Mouse (Mus musculus) intestine, embryonic 14.5 days (tissue): Measurements from ENCODE around the gene Cdh4. TPM values are rescaled to one million over a fixed set of nuclear protein-coding genes. Genes with fewer than 3 reads are reported as not detected.
A peak's percentile ranks its signal among the peaks of the same experiment; 100 is the strongest.

Source experiments
- ATAC-seq: fragments of 200-750 bp; cut with Nextera tagmentation; replicated peaks from 2 replicates; pipeline ENCODE4 v1.8.0; 2017; ENCODE audit warnings: low read depth, moderate number of reproducible peaks, moderate TSS enrichment, moderate library complexity; ENCODE audit not compliant: low FRiP score, low TSS enrichment
- DNase-seq: peaks from one replicate; pipeline ENCODE4 v3.0.0-alpha.2; 2018; ENCODE audit warnings: low spot score
- H3K27ac ChIP-seq: fragments of 300-500 bp; sonication (generic); 2 replicates; pipeline ENCODE4 v1.5.1; 2014; ENCODE audit warnings: low read depth, mild to moderate bottlenecking, control low read depth
- H3K27me3 ChIP-seq: fragments of 300-500 bp; sonication (generic); replicated peaks from 2 replicates; pipeline ENCODE4 v1.6.1; 2014; ENCODE audit warnings: low read length, control low read depth; ENCODE audit not compliant: control insufficient read depth, insufficient read depth
- H3K36me3 ChIP-seq: fragments of 300-500 bp; sonication (generic); 2 replicates; pipeline ENCODE4 v1.6.1; 2014; ENCODE audit warnings: low read length, control low read depth; ENCODE audit not compliant: control insufficient read depth, insufficient read depth
- H3K4me1 ChIP-seq: fragments of 300-500 bp; sonication (generic); replicated peaks from 2 replicates; pipeline ENCODE4 v1.6.1; 2014; ENCODE audit warnings: low read length, control low read depth, mixed read lengths; ENCODE audit not compliant: control insufficient read depth, insufficient read depth
- H3K4me2 ChIP-seq: fragments of 300-500 bp; sonication (generic); 2 replicates; pipeline ENCODE4 v1.6.1; 2014; ENCODE audit warnings: low read length
- H3K4me3 ChIP-seq: fragments of 300-500 bp; sonication (generic); 2 replicates; pipeline ENCODE4 v1.5.1; 2014; ENCODE audit warnings: low read depth, low read length, control low read depth, mixed read lengths
- H3K9ac ChIP-seq: fragments of 300-500 bp; sonication (generic); 2 replicates; pipeline ENCODE4 v1.6.1; 2014; ENCODE audit warnings: mild to moderate bottlenecking, low read length
- H3K9me3 ChIP-seq: fragments of 300-500 bp; sonication (generic); 2 replicates; pipeline ENCODE4 v1.6.1; 2016; ENCODE audit warnings: low read length, control low read depth; ENCODE audit not compliant: control insufficient read depth
- WGBS: fragments of 180-500 bp; shearing (Covaris S2); extraction: QIAGEN DNeasy Blood & Tissue Kit; methylation state at CpG from one replicate; pipeline ENCODE4 v1.1.7; 2014; 5-methylcytosine and 5-hydroxymethylcytosine counted together
- polyA plus RNA-seq: library from polyadenylated mRNA; unstranded; fragments of >200 nt; fragmentation: Nextera tagmentation; extraction: Ambion mirVana; gene quantifications from 2 replicates; pipeline ENCODE4 v1.2.1, GENCODE M21; 2014

Cdh4 gene
- polyA plus RNA-seq, 1 experiment from 2014 or later, result 1.8 TPM

- Histone ChIP-seq H3K36me3 (no peaks in the 10 kb centered on the region), H3K4me2 (peak overlapping the region; percentile 43), H3K4me1 (0 out of 2 replicates have a peak, but pooled peaks cover 3% of the 10 kb centered on the region), H3K4me3 (peak overlapping the region; percentile 25), H3K27me3 (peaks cover 9% of the 10 kb centered on the region), H3K9ac (no peak overlapping the region), H3K9me3 (no peaks in the 10 kb centered on the region), H3K27ac (no peak overlapping the region)
- ATAC-seq, result no peak
- WGBS, result 8% methylated on average over 9 of the region's 9 CpGs
- DNase-seq, result peak; percentile 53
These were observed 220.5 kb downstream of the Cdh4 start for GRCm38 (mm10) chr2:179662739-179663138.

- Histone ChIP-seq H3K27me3 (peaks cover 9% of the 10 kb centered on the region), H3K9me3 (no peaks in the 10 kb centered on the region), H3K4me2 (no peak overlapping the region), H3K36me3 (no peaks in the 10 kb centered on the region), H3K4me3 (no peak overlapping the region), H3K4me1 (0 out of 2 replicates have a peak, but pooled peaks cover 3% of the 10 kb centered on the region), H3K9ac (no peak overlapping the region), H3K27ac (no peak overlapping the region)
- DNase-seq (no peak), ATAC-seq (no peak)
- 48% methylated on average over 9 of the region's 9 CpGs for WGBS
These were observed 221.4 kb downstream of the Cdh4 start for GRCm38 (mm10) chr2:179663652-179664051.

- Histone ChIP-seq H3K36me3 (no peaks in the 10 kb centered on the region), H3K9me3 (no peaks in the 10 kb centered on the region)
These were observed 222.0 kb downstream of the Cdh4 start for GRCm38 (mm10) chr2:179664171-179664608.

GRCm38 (mm10) chr2:179670689-179671088 is 228.5 kb downstream of the Cdh4 start:
- no peak overlapping the region for H3K4me2 ChIP-seq
- DNase-seq, result no peak
- WGBS, result 77% methylated on average over 10 of the region's 10 CpGs
- ATAC-seq, result no peak
- no peak overlapping the region for H3K27ac ChIP-seq
- no peaks in the 10 kb centered on the region for H3K27me3 ChIP-seq
- H3K4me1 ChIP-seq, result no peaks in the 10 kb centered on the region
- no peak overlapping the region for H3K9ac ChIP-seq
- no peaks in the 10 kb centered on the region for H3K36me3 ChIP-seq
- no peaks in the 10 kb centered on the region for H3K9me3 ChIP-seq
- no peak overlapping the region for H3K4me3 ChIP-seq

More at GRCm38 (mm10) chr2:179664171-179664608, 222.0 kb downstream of the Cdh4 start:
- Histone ChIP-seq H3K4me3 (no peak overlapping the region), H3K27ac (no peak overlapping the region), H3K27me3 (peaks cover 9% of the 10 kb centered on the region), H3K9ac (no peak overlapping the region), H3K4me2 (no peak overlapping the region), H3K4me1 (0 out of 2 replicates have a peak, but pooled peaks cover 3% of the 10 kb centered on the region)
- WGBS, result 94% methylated on average over 13 of the region's 13 CpGs
- ATAC-seq (no peak), DNase-seq (no peak)

GRCm38 (mm10) chr2:179679866-179680265 is 237.6 kb downstream of the Cdh4 start:
- DNase-seq (no peak), ATAC-seq (no peak)
- Histone ChIP-seq H3K4me3 (no peak overlapping the region), H3K4me1 (no peaks in the 10 kb centered on the region), H3K4me2 (no peak overlapping the region), H3K9me3 (no peaks in the 10 kb centered on the region), H3K27me3 (no peaks in the 10 kb centered on the region), H3K36me3 (no peaks in the 10 kb centered on the region), H3K27ac (no peak overlapping the region), H3K9ac (no peak overlapping the region)
- WGBS, result 71% methylated on average over 5 of the region's 5 CpGs

GRCm38 (mm10) chr2:179681386-179681785 is 239.2 kb downstream of the Cdh4 start:
- H3K4me2 ChIP-seq, result no peak overlapping the region
- no peak overlapping the region for H3K4me3 ChIP-seq
- no peaks in the 10 kb centered on the region for H3K4me1 ChIP-seq
- no peaks in the 10 kb centered on the region for H3K9me3 ChIP-seq
- DNase-seq, result no peak
- ATAC-seq, result no peak
- no peak overlapping the region for H3K27ac ChIP-seq
- WGBS, result 84% methylated on average over 1 of the region's 1 CpGs
- H3K27me3 ChIP-seq, result no peaks in the 10 kb centered on the region
- no peaks in the 10 kb centered on the region for H3K36me3 ChIP-seq
- no peak overlapping the region for H3K9ac ChIP-seq

GRCm38 (mm10) chr2:179687243-179687681 is 245.0 kb downstream of the Cdh4 start:
- DNase-seq (no peak), ATAC-seq (no peak)
- Histone ChIP-seq H3K4me3 (no peak overlapping the region), H3K36me3 (no peaks in the 10 kb centered on the region), H3K27me3 (no peaks in the 10 kb centered on the region), H3K27ac (no peak overlapping the region), H3K4me1 (no peaks in the 10 kb centered on the region), H3K4me2 (no peak overlapping the region), H3K9ac (no peak overlapping the region), H3K9me3 (no peaks in the 10 kb centered on the region)
- WGBS, result 31% methylated on average over 12 of the region's 12 CpGs

GRCm38 (mm10) chr2:179688976-179689375 is 246.7 kb downstream of the Cdh4 start:
- Histone ChIP-seq H3K27me3 (no peaks in the 10 kb centered on the region), H3K9ac (no peak overlapping the region), H3K27ac (no peak overlapping the region), H3K4me1 (no peaks in the 10 kb centered on the region), H3K4me3 (no peak overlapping the region), H3K4me2 (no peak overlapping the region), H3K9me3 (no peaks in the 10 kb centered on the region), H3K36me3 (no peaks in the 10 kb centered on the region)
- DNase-seq (no peak), ATAC-seq (no peak)
- WGBS, result 82% methylated on average over 5 of the region's 5 CpGs

- H3K36me3 ChIP-seq, result no peaks in the 10 kb centered on the region
- no peaks in the 10 kb centered on the region for H3K4me1 ChIP-seq
- no peak overlapping the region for H3K4me2 ChIP-seq
- H3K9ac ChIP-seq, result no peak overlapping the region
- DNase-seq, result no peak
- WGBS, result 73% methylated on average over 3 of the region's 3 CpGs
- H3K27ac ChIP-seq, result no peak overlapping the region
- no peaks in the 10 kb centered on the region for H3K9me3 ChIP-seq
- H3K27me3 ChIP-seq, result no peaks in the 10 kb centered on the region
- ATAC-seq, result no peak
- H3K4me3 ChIP-seq, result no peak overlapping the region
These were observed 247.5 kb downstream of the Cdh4 start for GRCm38 (mm10) chr2:179689761-179690160.
